Mouse (Mus musculus): ENCODE data around the gene Prdx3.
"Not testable (repeated sequence)": the region's sequence is repeated elsewhere in the genome, so short reads cannot be mapped to it uniquely, and the experiment has no call there.

Gene Prdx3

GRCm38 (mm10) chr19:60866169-60866568, 8.2 kb downstream of the Prdx3 start:
- DNase-seq (ENCODE audit: low read depth), result not testable (repeated sequence)

- DNase-seq (ENCODE audit: low read depth), result peak; percentile 87
Observed at GRCm38 (mm10) chr19:60860868-60861700, 13.3 kb downstream of the Prdx3 start, which contains the start of gene Sfxn4. Sfxn4 (minus strand) TSS chr19:60861479.

GRCm38 (mm10) chr19:60845731-60846130, 28.6 kb downstream of the Prdx3 start:
- no peak for DNase-seq (ENCODE audit: low read depth)

DNA sequence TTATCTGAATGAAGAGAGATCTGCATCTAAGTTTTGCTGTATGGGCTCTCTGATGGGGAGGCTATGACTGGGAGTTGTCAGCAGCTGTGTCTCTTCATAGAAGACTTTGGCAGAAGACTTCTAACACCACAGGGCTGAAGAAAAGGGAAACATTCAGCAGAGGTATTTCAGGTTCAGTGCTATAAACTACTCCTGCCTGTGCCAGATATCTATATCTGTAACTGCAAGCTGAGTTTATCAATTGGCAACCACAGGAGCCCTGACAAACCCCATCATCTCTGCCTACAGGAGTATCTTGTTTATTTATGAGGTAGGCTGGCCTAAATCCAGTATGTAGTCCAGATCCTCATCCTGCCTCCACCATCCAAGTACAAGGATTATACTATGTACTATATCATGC, 31.0 kb downstream of the Prdx3 start:
- DNase-seq (ENCODE audit: low read depth), result peak; percentile 24

GRCm38 (mm10) chr19:60837747-60838146, 36.6 kb downstream of the Prdx3 start:
- DNase-seq (ENCODE audit: low read depth), result peak; percentile 78

GRCm38 (mm10) chr19:60818677-60819076, 55.7 kb downstream of the Prdx3 start:
- no peak for DNase-seq (ENCODE audit: low read depth)
